Mouse (Mus musculus) layer of hippocampus, postnatal 36 days (tissue): ENCODE measurements around the gene Olfr872. TPM values are rescaled to one million over a fixed set of nuclear protein-coding genes. Genes with fewer than 3 reads are reported as not detected.
"Not testable (repeated sequence)": the region's sequence is repeated elsewhere in the genome, so short reads cannot be mapped to it uniquely, and the experiment has no call there.

ENCODE experiments used
- DNase-seq, 2 experiments: peaks; one replicate each; pipeline ENCODE4 v3.0.0; 2022
- total RNA-seq, 2 experiments: library from RNA; stranded (reverse); gene quantifications; 2 replicates each; pipeline ENCODE4 v1.2.3; 2021

Olfr872 gene
- not detected for total RNA-seq

DNA sequence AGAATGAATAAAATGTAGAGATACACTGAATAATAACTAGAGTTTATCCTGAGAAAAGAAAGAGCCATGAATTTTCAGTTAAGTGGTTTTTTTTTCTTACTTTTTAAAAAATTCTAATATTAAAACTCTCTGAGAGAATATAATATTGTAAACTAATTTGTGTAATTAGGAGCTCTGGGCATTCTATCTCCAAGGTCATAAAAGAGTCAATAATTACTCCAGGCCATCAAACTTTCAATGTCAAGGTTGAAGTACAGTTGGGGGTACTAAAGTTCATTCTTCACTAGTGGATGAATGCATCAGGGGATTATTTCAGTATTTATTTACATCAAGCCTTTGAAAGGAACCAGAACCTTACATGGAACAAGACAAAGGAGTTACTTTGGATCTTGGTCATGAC lies at the start of gene Olfr872:
Gene Olfr872 (plus strand): TSS at position 301 of the 400 bp plus-strand sequence.
- no peak for DNase-seq

DNA sequence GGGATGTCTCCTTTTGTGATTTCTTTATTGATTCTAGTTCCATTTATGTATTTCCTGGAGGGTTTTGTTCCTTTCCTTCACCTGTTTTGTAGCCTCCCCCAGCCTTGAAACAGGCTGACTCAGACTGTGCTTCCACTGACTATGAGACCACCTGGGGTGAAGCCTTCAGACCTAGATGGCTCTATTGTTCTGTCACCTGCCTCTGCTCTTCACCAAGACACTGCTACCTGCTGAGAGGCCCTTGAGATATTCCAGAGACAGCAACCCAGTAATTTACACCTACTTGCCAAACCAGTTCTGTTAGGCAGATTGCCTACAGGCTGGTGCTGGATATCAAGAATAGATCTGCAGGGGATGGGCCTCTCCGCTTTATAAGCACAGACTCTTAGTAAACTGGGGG lies 34.8 kb upstream of the Olfr872 start:
- DNase-seq, result no peak

DNA sequence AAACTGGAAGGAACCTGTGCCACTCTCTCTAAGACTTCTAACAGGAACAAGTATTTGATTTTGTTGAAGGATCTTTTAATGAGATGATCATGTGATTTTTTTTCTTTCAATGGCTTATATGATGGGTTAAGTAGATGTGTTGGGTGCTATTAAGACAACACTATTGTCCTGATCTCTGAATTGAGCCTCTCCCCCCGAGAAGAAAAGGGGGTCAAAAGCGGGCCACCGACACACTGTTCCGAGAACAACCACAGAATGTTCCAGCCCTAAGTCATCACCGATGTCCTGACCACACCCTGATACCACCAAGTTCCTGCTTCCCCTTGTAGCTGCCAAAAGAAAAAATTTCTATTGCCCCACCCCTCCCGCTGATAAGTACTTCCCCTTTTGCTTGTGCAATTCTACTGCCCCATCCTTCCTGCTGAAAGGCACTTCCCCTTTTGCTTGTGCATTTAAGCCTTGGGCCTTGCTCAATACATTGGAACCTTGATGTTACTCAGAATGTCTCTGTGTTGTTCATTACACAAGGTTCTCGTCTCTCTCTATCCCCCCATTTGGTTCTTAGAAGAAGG lies 33.4 kb upstream of the Olfr872 start:
- DNase-seq, result not testable (repeated sequence)

DNA sequence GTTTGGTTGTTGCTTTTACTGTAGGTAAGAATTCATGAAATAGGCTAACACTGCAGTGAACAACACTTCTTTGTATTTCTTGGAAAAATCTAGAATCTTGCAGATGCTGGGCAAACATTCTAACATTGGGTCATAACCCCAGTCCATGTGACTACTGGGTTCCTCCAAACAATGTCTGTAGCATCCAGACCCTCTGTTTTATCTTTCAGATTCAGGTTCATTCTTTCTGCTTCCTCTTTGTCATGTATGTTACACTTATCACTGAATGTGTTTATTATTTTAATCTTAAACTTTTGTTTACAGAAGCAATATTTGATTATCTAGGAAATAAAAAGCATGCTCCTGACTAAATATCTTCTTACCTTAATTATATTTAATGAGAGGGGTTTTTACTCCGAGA lies 26.1 kb upstream of the Olfr872 start:
- no peak for DNase-seq

DNA sequence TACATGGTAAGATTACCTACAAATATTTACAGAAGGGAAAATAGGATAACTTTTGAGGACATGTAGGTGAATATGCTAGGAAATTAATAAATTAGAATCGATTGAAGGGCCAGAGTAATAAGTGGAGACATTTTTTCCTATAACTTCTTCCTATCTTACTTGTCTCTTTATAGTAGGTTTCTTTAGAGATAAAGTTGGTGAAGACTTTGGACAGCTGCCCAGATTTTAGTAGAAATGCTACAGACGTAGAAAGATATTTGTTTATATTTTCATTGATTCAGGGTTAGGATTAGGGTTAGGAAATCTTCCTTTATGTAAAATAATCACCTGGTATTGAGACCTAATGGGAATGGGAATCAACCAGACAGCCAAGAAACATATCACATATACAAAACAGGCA lies 25.4 kb upstream of the Olfr872 start:
- no peak for DNase-seq

DNA sequence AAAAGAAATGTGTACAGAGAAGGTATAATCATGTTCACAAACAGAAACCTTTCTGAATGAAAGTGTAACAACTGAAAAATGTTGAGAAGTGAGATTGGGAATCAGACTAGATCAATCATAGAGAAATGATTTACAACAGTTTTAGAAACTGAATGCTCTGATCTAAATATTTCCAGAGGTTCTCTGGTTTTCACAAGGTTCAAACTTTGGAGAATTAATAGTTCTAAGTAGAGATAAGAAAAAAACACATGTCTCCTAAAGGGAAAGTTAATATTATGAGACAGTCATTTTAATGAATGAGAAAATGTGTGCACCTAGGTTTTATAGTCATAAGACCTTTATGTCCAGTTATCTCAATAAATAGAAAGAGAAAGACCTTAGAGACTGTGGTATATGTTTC lies 25.0 kb upstream of the Olfr872 start, which contains the start of gene Olfr871:
Gene Olfr871 (plus strand): TSS at position 301 of the 400 bp plus-strand sequence.
- DNase-seq, result no peak

DNA sequence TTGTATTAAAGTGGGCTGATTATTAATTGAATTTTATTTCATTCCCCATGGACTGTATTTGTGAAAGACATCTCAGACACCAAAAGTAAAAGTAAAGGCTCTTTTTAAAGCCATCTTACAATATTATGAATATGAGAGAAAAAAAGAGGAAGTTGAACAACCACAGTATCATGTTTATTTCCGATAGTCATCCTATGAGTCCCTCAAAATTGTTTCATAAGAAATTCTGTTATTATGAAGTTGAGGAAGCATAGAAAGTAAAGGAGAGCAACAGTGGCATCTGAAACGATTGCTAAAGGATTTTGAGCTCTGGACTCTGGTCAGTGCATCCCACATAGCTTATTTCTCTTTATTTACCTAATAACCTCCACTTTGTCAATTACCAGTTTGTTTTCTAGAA lies 459 bp downstream of the Olfr872 start:
- no peak for DNase-seq

DNA sequence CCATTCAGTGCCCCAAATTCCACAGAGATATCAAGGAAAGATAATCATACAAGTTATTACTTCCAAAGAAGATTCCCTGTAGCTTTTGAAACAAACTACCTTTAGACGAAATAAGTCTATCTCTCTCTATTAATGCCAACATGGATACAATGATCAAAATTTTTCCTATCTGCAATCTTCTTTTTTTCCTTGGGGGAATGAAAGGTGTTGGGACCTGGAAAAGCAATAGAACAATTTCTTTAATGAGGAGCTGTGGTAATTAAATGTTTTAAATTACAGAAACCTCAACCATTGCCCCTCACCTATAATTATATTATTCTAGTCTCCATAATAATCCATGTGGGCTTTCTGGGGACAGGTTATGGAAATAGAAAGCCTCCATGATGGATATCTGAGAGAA lies 45.1 kb downstream of the Olfr872 start, which contains the start of gene Olfr39:
Gene Olfr39 (plus strand): TSS at position 301 of the 400 bp plus-strand sequence.
- no peak for DNase-seq

DNA sequence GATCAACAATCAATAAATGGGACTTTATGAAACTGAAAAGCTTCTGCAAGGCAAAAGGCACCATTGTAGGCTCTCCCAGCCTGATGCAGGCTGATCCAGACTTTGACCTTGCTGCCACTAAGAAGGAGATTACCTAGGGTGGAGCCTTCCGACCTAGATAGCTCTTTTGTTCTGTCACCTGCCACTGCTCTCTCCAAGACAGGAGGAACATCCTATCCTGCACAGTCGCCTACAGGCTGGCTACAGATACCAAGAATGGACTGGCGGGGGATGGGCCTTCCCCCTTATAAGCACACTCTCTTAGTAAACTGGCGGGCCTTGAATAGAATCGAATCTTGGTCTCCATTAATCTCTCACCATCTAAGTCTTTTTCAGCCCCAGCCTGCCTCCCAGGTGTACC lies 58.6 kb downstream of the Olfr872 start:
- DNase-seq, result not testable (repeated sequence)

DNA sequence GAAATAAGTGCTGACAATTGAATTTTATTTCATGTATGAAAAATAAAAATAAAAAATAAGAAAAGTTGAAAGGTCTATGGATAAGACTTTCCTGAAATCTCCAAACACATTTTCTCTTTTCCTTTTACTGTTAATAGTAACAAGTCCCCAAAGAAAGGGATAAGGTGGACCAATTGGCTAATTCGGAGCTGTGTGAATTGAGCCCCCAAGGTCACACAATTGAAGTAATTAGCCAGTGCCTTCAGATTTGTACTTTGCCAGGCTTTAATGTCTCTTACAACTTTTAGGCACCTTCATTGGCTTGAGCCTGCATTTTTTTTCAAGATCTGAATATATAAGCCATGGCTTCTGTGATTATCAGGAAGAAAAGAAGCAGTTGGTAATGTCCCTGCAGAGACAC lies 61.3 kb downstream of the Olfr872 start, which contains the start of gene Olfr873:
Gene Olfr873 (plus strand): TSS at position 301 of the 400 bp plus-strand sequence.
- DNase-seq, result no peak

Other genes starting within 250 kb of the Olfr872 start
- gene Olfr866, start 209.1 kb upstream of the Olfr872 start, total RNA-seq, result not detected
- not detected for gene Olfr867, start 179.6 kb upstream of the Olfr872 start, total RNA-seq
- gene Olfr868, start 138.5 kb upstream of the Olfr872 start, total RNA-seq, result not detected
- gene Olfr869, start 108.1 kb upstream of the Olfr872 start, total RNA-seq, result not detected
- not detected for gene Olfr870, start 63.1 kb upstream of the Olfr872 start, total RNA-seq
- not detected for gene Olfr871, start 24.9 kb upstream of the Olfr872 start, total RNA-seq
- not detected for gene Olfr39, start 45.2 kb downstream of the Olfr872 start, total RNA-seq
- not detected for gene Olfr873, start 61.4 kb downstream of the Olfr872 start, total RNA-seq
- not detected for gene Olfr18, start 99.0 kb downstream of the Olfr872 start, total RNA-seq
- 10 to 100 TPM in 1 of 2 experiments, 1 to 10 TPM in 1; 9.3 to 10.9 TPM for gene Zfp560, start 148.1 kb downstream of the Olfr872 start, total RNA-seq
- 10 to 100 TPM; 24.2 to 28.6 TPM for gene Zfp26, start 223.0 kb downstream of the Olfr872 start, total RNA-seq